Mouse (Mus musculus) stomach, embryonic 15.5 days (tissue): Measurements from ENCODE around the gene Sprr1a. TPM values are rescaled to one million over a fixed set of nuclear protein-coding genes. Genes with fewer than 3 reads are reported as not detected.

Experiments
- ATAC-seq: fragments of 200-750 bp; cut with Nextera tagmentation; 2 replicates; pipeline ENCODE4 v1.8.0; 2017; ENCODE audit warnings: low read depth, moderate number of reproducible peaks, moderate TSS enrichment; ENCODE audit not compliant: insufficient read depth, low FRiP score
- H3K27ac ChIP-seq: fragments of 300-500 bp; sonication (generic); 2 replicates; pipeline ENCODE4 v1.5.1; 2015; ENCODE audit warnings: mild to moderate bottlenecking, inconsistent platforms
- H3K27me3 ChIP-seq: fragments of 300-500 bp; sonication (generic); replicated peaks from 2 replicates; pipeline ENCODE4 v1.6.1; 2015; ENCODE audit warnings: inconsistent platforms
- H3K36me3 ChIP-seq: fragments of 300-500 bp; sonication (generic); 2 replicates; pipeline ENCODE4 v1.6.1; 2015; ENCODE audit warnings: inconsistent platforms
- H3K4me1 ChIP-seq: fragments of 300-500 bp; sonication (generic); 2 replicates; pipeline ENCODE4 v1.6.1; 2015; ENCODE audit warnings: inconsistent platforms
- H3K4me2 ChIP-seq: fragments of 300-500 bp; sonication (generic); 2 replicates; pipeline ENCODE4 v1.6.1; 2015; ENCODE audit warnings: mild to moderate bottlenecking, inconsistent platforms
- H3K4me3 ChIP-seq: fragments of 300-500 bp; sonication (generic); replicated peaks from 2 replicates; pipeline ENCODE4 v1.5.1; 2015; ENCODE audit warnings: inconsistent platforms
- H3K9ac ChIP-seq: fragments of 300-500 bp; sonication (generic); 2 replicates; pipeline ENCODE4 v1.6.1; 2015; ENCODE audit warnings: inconsistent platforms
- H3K9me3 ChIP-seq: fragments of 300-500 bp; sonication (generic); 2 replicates; pipeline ENCODE4 v1.6.1; 2016; ENCODE audit warnings: inconsistent platforms
- WGBS: fragments of 180-500 bp; shearing (Covaris S2); methylation state at CpG from one replicate; pipeline ENCODE4 v1.1.7; 2015; 5-methylcytosine and 5-hydroxymethylcytosine counted together
- polyA plus RNA-seq: library from polyadenylated mRNA; unstranded; fragments of >200 nt; fragmentation: Nextera tagmentation; extraction: Ambion mirVana; gene quantifications from 2 replicates; pipeline ENCODE4 v1.2.1, GENCODE M21; 2015

Gene Sprr1a
- polyA plus RNA-seq, 1 experiment from 2014 or later = 186 TPM

- H3K4me2 ChIP-seq = no peak within 1 kb of the TSS
- WGBS = 62% methylated on average over 2 of the region's 2 CpGs
- H3K4me3 ChIP-seq = no peak within 1 kb of the TSS
- no peak within 1 kb of the TSS for H3K9ac ChIP-seq
- no peak within 1 kb of the TSS for H3K27ac ChIP-seq
- ATAC-seq = no peak
- H3K36me3 ChIP-seq = no peaks in the 10 kb centered on the region
- no peaks in the 10 kb centered on the region for H3K9me3 ChIP-seq
- no peaks in the 10 kb centered on the region for H3K4me1 ChIP-seq
- no peaks in the 10 kb centered on the region for H3K27me3 ChIP-seq
Observed at GRCm38 (mm10) chr3:92458620-92459019, 27.1 kb downstream of the Sprr1a start, which contains the start of gene Sprr3. Gene Sprr3, minus strand, starts transcription at chr3:92458720.

GRCm38 (mm10) chr3:92455151-92455550 lies 30.5 kb downstream of the Sprr1a start:
- Histone ChIP-seq H3K27ac (no peak overlapping the region), H3K4me2 (no peak overlapping the region), H3K27me3 (no peaks in the 10 kb centered on the region), H3K4me3 (no peak overlapping the region), H3K4me1 (no peaks in the 10 kb centered on the region), H3K36me3 (no peaks in the 10 kb centered on the region), H3K9me3 (no peaks in the 10 kb centered on the region), H3K9ac (no peak overlapping the region)
- no peak for ATAC-seq
- WGBS = 83% methylated on average over 5 of the region's 5 CpGs

- no peaks in the 10 kb centered on the region for H3K4me1 ChIP-seq
- H3K4me2 ChIP-seq = no peak overlapping the region
- 80% methylated on average over 3 of the region's 3 CpGs for WGBS
- no peaks in the 10 kb centered on the region for H3K9me3 ChIP-seq
- no peak overlapping the region for H3K27ac ChIP-seq
- ATAC-seq = no peak
- no peak overlapping the region for H3K9ac ChIP-seq
- H3K27me3 ChIP-seq = no peaks in the 10 kb centered on the region
- H3K4me3 ChIP-seq = no peak overlapping the region
- H3K36me3 ChIP-seq = no peaks in the 10 kb centered on the region
Observed at GRCm38 (mm10) chr3:92440177-92440576, 45.5 kb downstream of the Sprr1a start.

- 96% methylated on average over 3 of the region's 3 CpGs for WGBS
- no peaks in the 10 kb centered on the region for H3K9me3 ChIP-seq
- no peaks in the 10 kb centered on the region for H3K4me1 ChIP-seq
- H3K4me3 ChIP-seq = no peak within 1 kb of the TSS
- H3K9ac ChIP-seq = no peak within 1 kb of the TSS
- no peak within 1 kb of the TSS for H3K27ac ChIP-seq
- ATAC-seq = no peak
- no peaks in the 10 kb centered on the region for H3K27me3 ChIP-seq
- no peak within 1 kb of the TSS for H3K4me2 ChIP-seq
- H3K36me3 ChIP-seq = no peaks in the 10 kb centered on the region
Observed at GRCm38 (mm10) chr3:92438689-92439088, 47.0 kb downstream of the Sprr1a start, which contains the start of gene Sprr1b. Gene Sprr1b, minus strand, starts transcription at chr3:92438789.

Other genes with a start within 250 kb of the Sprr1a start
- 44.5 and 82.4 TPM in 2 replicates for gene Sprr2a3, start 200.5 kb downstream of the Sprr1a start, polyA plus RNA-seq
- 0.23 TPM in 1 of 2 replicates, not detected in the other for gene Sprr2b, start 169.3 kb downstream of the Sprr1a start, polyA plus RNA-seq
- 0.68 TPM in 1 of 2 replicates, not detected in the other for gene Sprr2d, start 146.8 kb downstream of the Sprr1a start, polyA plus RNA-seq
- not detected in 2 replicates for gene Sprr2e, start 133.8 kb downstream of the Sprr1a start, polyA plus RNA-seq
- gene Sprr2f, start 120.7 kb downstream of the Sprr1a start, polyA plus RNA-seq = not detected in 2 replicates
- 0.21 TPM in 1 of 2 replicates, not detected in the other for gene Sprr2h, start 100.2 kb downstream of the Sprr1a start, polyA plus RNA-seq
- gene Sprr2i, start 77.9 kb downstream of the Sprr1a start, polyA plus RNA-seq = 0.60 TPM in 1 of 2 replicates, not detected in the other
- 1.2 TPM in 1 of 2 replicates, not detected in the other for gene Sprr2j-ps, start 67.8 kb downstream of the Sprr1a start, polyA plus RNA-seq
- 7.3 and 25.4 TPM in 2 replicates for gene Gm9774, start 56.5 kb downstream of the Sprr1a start, polyA plus RNA-seq
- gene Sprr2k, start 53.3 kb downstream of the Sprr1a start, polyA plus RNA-seq = 0.73 TPM in 1 of 2 replicates, not detected in the other
- gene Sprr1b, start 47.1 kb downstream of the Sprr1a start, polyA plus RNA-seq = 1.6 TPM in 1 of 2 replicates, not detected in the other
- 30.3 and 125 TPM in 2 replicates for gene Sprr3, start 27.2 kb downstream of the Sprr1a start, polyA plus RNA-seq
- gene Sprr4, start 14.6 kb upstream of the Sprr1a start, polyA plus RNA-seq = not detected in 2 replicates
- not detected in 2 replicates for gene 2310046K23Rik, start 48.6 kb upstream of the Sprr1a start, polyA plus RNA-seq
- gene Ivl, start 87.8 kb upstream of the Sprr1a start, polyA plus RNA-seq = 0.41 and 1.2 TPM in 2 replicates
- 0.67 TPM in 1 of 2 replicates, not detected in the other for gene Smcp, start 103.1 kb upstream of the Sprr1a start, polyA plus RNA-seq
- not detected in 2 replicates for gene 2210017I01Rik, start 121.6 kb upstream of the Sprr1a start, polyA plus RNA-seq
- not detected in 2 replicates for gene Lce6a, start 135.8 kb upstream of the Sprr1a start, polyA plus RNA-seq
- gene Lce1a1, start 162.4 kb upstream of the Sprr1a start, polyA plus RNA-seq = not detected in 2 replicates
- not detected in 2 replicates for gene Lce1b, start 171.0 kb upstream of the Sprr1a start, polyA plus RNA-seq
- gene Lce1a2, start 184.4 kb upstream of the Sprr1a start, polyA plus RNA-seq = not detected in 2 replicates
- gene Lce1c, start 193.4 kb upstream of the Sprr1a start, polyA plus RNA-seq = not detected in 2 replicates
- not detected in 2 replicates for gene Lce1d, start 201.3 kb upstream of the Sprr1a start, polyA plus RNA-seq
- gene Lce1e, start 223.2 kb upstream of the Sprr1a start, polyA plus RNA-seq = not detected in 2 replicates
- not detected in 2 replicates for gene Lce1f, start 234.5 kb upstream of the Sprr1a start, polyA plus RNA-seq